In the genomic region with DNA sequence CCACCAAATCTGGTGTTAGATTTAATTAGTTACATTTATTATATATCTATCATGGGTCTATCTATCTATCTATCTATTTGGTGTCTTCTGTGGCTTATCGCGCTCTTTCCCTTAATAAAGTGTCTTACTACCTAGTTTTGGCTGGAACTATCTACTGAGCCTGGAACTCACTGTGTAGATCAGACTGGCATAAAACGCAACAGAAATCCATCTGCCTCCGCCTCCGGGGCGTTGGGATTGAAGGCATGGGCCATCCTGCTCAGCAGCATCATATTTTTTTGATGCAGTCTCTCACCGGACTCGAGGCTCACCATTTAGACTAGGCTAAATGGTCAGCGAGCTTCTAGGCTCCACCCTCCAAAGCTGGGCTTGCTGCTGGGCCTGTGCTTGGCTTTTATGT, we compare ENCODE assay signal across 8 mouse cellular contexts. TPM values are rescaled to one million over a fixed set of nuclear protein-coding genes. Genes with fewer than 3 reads are reported as not detected.
DNase-seq lines count a peak whose midpoint lies in the region; ATAC-seq and TF ChIP-seq lines count a peak whose summit lies in the region.

No protein-coding gene starts in this region.

- peak overlapping the region; percentile 79 for H3K4me2 ChIP-seq in limb, embryonic 14.5 days (replicated peaks; ENCODE audit: low read depth, low read length, severe bottlenecking)

- no peak for TF ChIP-seq CTCF in testis, adult 2 months (IDR thresholded peaks at IDR 0.05; ENCODE audit: control insufficient read depth, insufficient read depth, insufficient replicate concordance, low read depth, low read length)

- H3K9ac ChIP-seq in limb, embryonic 14.5 days (ENCODE audit: low read depth, low read length, severe bottlenecking) = peak overlapping the region; percentile 90

- no peak for TF ChIP-seq POLR2A in testis, adult 2 months (IDR thresholded peaks at IDR 0.05; ENCODE audit: control insufficient read depth, low read depth, low read length)
- TF ChIP-seq POLR2A in limb, embryonic 14.5 days (IDR thresholded peaks at IDR 0.05; ENCODE audit: borderline replicate concordance, extremely low read depth, insufficient read depth, insufficient read length) = no peak

- no peak overlapping the region for H3K27ac ChIP-seq in testis, adult 2 months (ENCODE audit: control insufficient read depth, insufficient read depth, low read depth, low read length)
- peak overlapping the region; percentile 77 for H3K27ac ChIP-seq in limb, embryonic 14.5 days (replicated peaks; ENCODE audit: low read depth, low read length)

- no peaks in the 10 kb centered on the region for H3K9me3 ChIP-seq in limb, embryonic 14.5 days (ENCODE audit: control insufficient read depth, low read length)

- 64% methylated on average over 9 of the region's 9 CpGs for WGBS in limb, embryonic 14.5 days

- intact Hi-C loops in gastrocnemius, postnatal 36 days (cut with DNase I) = loop anchor here (5.0 kb wide), 1 partner anchor 40 kb away; no protein-coding TSS in a partner anchor

- peaks cover 6% of the 10 kb centered on the region for H3K4me1 ChIP-seq in testis, adult 2 months (ENCODE audit: control insufficient read depth, insufficient read depth, low read length)
- peaks cover 11% of the 10 kb centered on the region for H3K4me1 ChIP-seq in limb, embryonic 14.5 days (ENCODE audit: control insufficient read depth, insufficient read depth, low read length)

- peak; percentile 17 for DNase-seq in embryo, embryonic 10.5 days (ENCODE audit: low spot score)
- DNase-seq in embryo, embryonic 10 days (ENCODE audit: low spot score) = no peak
- DNase-seq in testis, postnatal 10 days (ENCODE audit: low spot score) = no peak
- no peak for DNase-seq in limb, embryonic 14.5 days (ENCODE audit: low spot score)
- no peak for DNase-seq in urinary bladder, postnatal 14 days (ENCODE audit: low spot score)
- no peak for DNase-seq in gastrocnemius, postnatal 36 days
- no peak for DNase-seq in thymus, postnatal 14 days

- peak overlapping the region; percentile 97 for H3K4me3 ChIP-seq in testis, adult 2 months (ENCODE audit: control insufficient read depth, low read depth, low read length)
- H3K4me3 ChIP-seq in limb, embryonic 14.5 days (replicated peaks; ENCODE audit: low read length) = peak overlapping the region; percentile 93

- H3K36me3 ChIP-seq in testis, adult 2 months (ENCODE audit: control insufficient read depth, insufficient read depth, low read length) = peaks cover 3% of the 10 kb centered on the region; the same call in 1 of the 2 replicates
- H3K36me3 ChIP-seq in limb, embryonic 14.5 days (ENCODE audit: control insufficient read depth, insufficient read depth, low read length) = peaks cover 22% of the 10 kb centered on the region

- no peak for ATAC-seq in limb, embryonic 14.5 days (ENCODE audit: low FRiP score, low read depth)

- H3K27me3 ChIP-seq in testis, adult 2 months (ENCODE audit: control insufficient read depth, insufficient read depth, low read length) = no peaks in the 10 kb centered on the region
- no peaks in the 10 kb centered on the region for H3K27me3 ChIP-seq in limb, embryonic 14.5 days (ENCODE audit: control insufficient read depth, insufficient read depth, low read length)

RNA-seq across cellular contexts. Expression of gene Pithd1, which starts 0.7 kb away (rescaled TPM):
- polyA plus RNA-seq in testis, adult 2 months (2012; rRNA removed) = 56.1 and 60.7 TPM in 2 replicates
- polyA plus RNA-seq in limb, embryonic 14.5 days (2012; rRNA removed) = 49.1 and 50.2 TPM in 2 replicates
- polyA plus RNA-seq in limb, embryonic 14.5 days (2014; fragmentation: Nextera tagmentation; extraction: Ambion mirVana) = 52.6 and 59.9 TPM in 2 replicates
- 10 to 100 TPM; 21.3 to 23.9 TPM for total RNA-seq in gastrocnemius, postnatal 36 days (2021)

RNA-seq across cellular contexts. Expression of gene Lypla2, which starts 15.3 kb away (rescaled TPM):
- polyA plus RNA-seq in testis, adult 2 months (2012; rRNA removed) = 24.6 and 26.7 TPM in 2 replicates
- 106 and 133 TPM in 2 replicates for polyA plus RNA-seq in limb, embryonic 14.5 days (2012; rRNA removed)
- 105 and 117 TPM in 2 replicates for polyA plus RNA-seq in limb, embryonic 14.5 days (2014; fragmentation: Nextera tagmentation; extraction: Ambion mirVana)
- total RNA-seq in gastrocnemius, postnatal 36 days (2021) = 10 to 100 TPM; 22.8 to 27.2 TPM

RNA-seq across cellular contexts. Expression of gene Gale, which starts 24.2 kb away (rescaled TPM):
- 8.9 and 10.8 TPM in 2 replicates for polyA plus RNA-seq in testis, adult 2 months (2012; rRNA removed)
- polyA plus RNA-seq in limb, embryonic 14.5 days (2012; rRNA removed) = 83.7 and 101 TPM in 2 replicates
- 52.0 and 59.3 TPM in 2 replicates for polyA plus RNA-seq in limb, embryonic 14.5 days (2014; fragmentation: Nextera tagmentation; extraction: Ambion mirVana)
- under 1 TPM; 0.49 to 0.69 TPM for total RNA-seq in gastrocnemius, postnatal 36 days (2021)

RNA-seq across cellular contexts. Expression of gene Eloa, which starts 33.8 kb away (rescaled TPM):
- 12.0 and 14.1 TPM in 2 replicates for polyA plus RNA-seq in testis, adult 2 months (2012; rRNA removed)
- polyA plus RNA-seq in limb, embryonic 14.5 days (2012; rRNA removed) = 21.6 and 28.1 TPM in 2 replicates
- 50.5 and 50.8 TPM in 2 replicates for polyA plus RNA-seq in limb, embryonic 14.5 days (2014; fragmentation: Nextera tagmentation; extraction: Ambion mirVana)
- total RNA-seq in gastrocnemius, postnatal 36 days (2021) = 10 to 100 TPM; 50.3 to 60.4 TPM

RNA-seq across cellular contexts. Expression of gene Hmgcl, which starts 41.5 kb away (rescaled TPM):
- polyA plus RNA-seq in testis, adult 2 months (2012; rRNA removed) = 10.2 and 11.6 TPM in 2 replicates
- 60.8 and 69.7 TPM in 2 replicates for polyA plus RNA-seq in limb, embryonic 14.5 days (2012; rRNA removed)
- polyA plus RNA-seq in limb, embryonic 14.5 days (2014; fragmentation: Nextera tagmentation; extraction: Ambion mirVana) = 93.4 and 97.6 TPM in 2 replicates
- 10 to 100 TPM; 38.7 to 39.0 TPM for total RNA-seq in gastrocnemius, postnatal 36 days (2021)
